Mouse (Mus musculus) heart, adult 2 months (tissue): ENCODE data around the gene Lilrb4a. TPM values are rescaled to one million over a fixed set of nuclear protein-coding genes. Genes with fewer than 3 reads are reported as not detected.

ENCODE experiments used
- DNase-seq, 2 experiments: peaks; one replicate each; pipeline ENCODE4 v3.0.0; 2021
- H3K27ac ChIP-seq: fragments of 200-600 bp; 2 replicates; pipeline ENCODE4 v1.8.1; 2022
- H3K27me3 ChIP-seq: fragments of 200-500 bp; 2 replicates; pipeline ENCODE4 v1.6.1; 2012; ENCODE audit warnings: mild to moderate bottlenecking, low read length, inconsistent platforms, mixed read lengths; ENCODE audit not compliant: control insufficient read depth, insufficient read depth
- H3K36me3 ChIP-seq: fragments of 200-500 bp; 2 replicates; pipeline ENCODE4 v1.6.1; 2012; ENCODE audit warnings: low read length, inconsistent platforms; ENCODE audit not compliant: control insufficient read depth, insufficient read depth
- H3K4me1 ChIP-seq: fragments of 200-500 bp; 2 replicates; pipeline ENCODE4 v1.6.1; 2011; ENCODE audit warnings: low read length; ENCODE audit not compliant: control insufficient read depth, insufficient read depth
- H3K4me3 ChIP-seq: fragments of 200-600 bp; 2 replicates; pipeline ENCODE4 v1.8.1; 2022
- H3K79me2 ChIP-seq: fragments of 200-500 bp; replicated peaks from 2 replicates; pipeline ENCODE4 v1.6.1; 2012; ENCODE audit warnings: mild to moderate bottlenecking, inconsistent platforms, low read length, moderate library complexity, mixed read lengths; ENCODE audit not compliant: control insufficient read depth, insufficient read depth
- H3K9ac ChIP-seq: fragments of 200-500 bp; 2 replicates; pipeline ENCODE4 v1.6.1; 2012; ENCODE audit warnings: low read depth, mild to moderate bottlenecking, control low read depth, inconsistent platforms, low read length, mixed read lengths
- CTCF ChIP-seq: fragments of 200-600 bp; IDR thresholded peaks from 2 replicates; pipeline ENCODE4 v1.8.1; 2022; ENCODE audit warnings: antibody characterized with exemption, mild to moderate bottlenecking, moderate library complexity
- EP300 ChIP-seq: fragments of 200-500 bp; IDR thresholded peaks from 2 replicates; pipeline ENCODE4 v1.6.1; 2011; ENCODE audit warnings: low read depth, low read length, control low read depth; ENCODE audit not compliant: insufficient read depth
- POLR2A ChIP-seq: fragments of 200-500 bp; IDR thresholded peaks from 2 replicates; pipeline ENCODE4 v1.6.1; 2011; ENCODE audit warnings: mild to moderate bottlenecking, low read depth, low read length, control low read depth; ENCODE audit not compliant: insufficient read depth
- WGBS: fragments of 180-500 bp; shearing (Covaris S2); methylation state at CpG from one replicate; pipeline ENCODE4 v1.1.7; 2018; 5-methylcytosine and 5-hydroxymethylcytosine counted together
- intact Hi-C: fragments of 180-260 bp; cut with DNase I; formaldehyde crosslinking; loops from one replicate; pipeline ENCODE4 v1.15.1; 2025
- polyA plus RNA-seq: library from polyadenylated mRNA; depleted of rRNA; stranded (reverse); fragments of >200 nt; gene quantifications from 2 replicates; pipeline ENCODE4 v1.2.3, GENCODE M21; 2012
- total RNA-seq, 2 experiments: library from RNA; stranded (reverse); gene quantifications; 2 replicates each; pipeline ENCODE4 v1.2.3; 2021

Gene Lilrb4a
- total and polyA plus RNA-seq, 3 experiments, result 1.8 to 3.7 (median 2.8) TPM

DNA sequence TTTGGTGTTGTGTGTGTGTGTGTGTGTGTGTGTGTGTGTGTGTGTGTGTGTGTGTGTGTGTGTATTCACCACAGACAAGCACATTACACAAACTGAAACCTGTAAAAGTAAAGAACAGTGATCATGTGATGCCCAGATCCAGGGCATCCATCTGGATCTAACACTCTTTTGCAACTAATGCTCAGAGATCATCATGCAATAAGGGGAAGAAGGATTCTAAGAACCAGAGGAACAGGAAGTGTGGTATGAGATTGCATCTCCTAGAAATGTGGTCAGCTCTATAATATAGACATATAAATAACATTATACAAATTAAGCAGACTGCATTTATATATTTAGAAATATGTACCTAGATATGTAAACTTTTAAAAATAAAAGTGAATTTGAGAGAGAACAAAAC, 29.3 kb downstream of the Lilrb4a start:
- Histone ChIP-seq H3K79me2 (no peaks in the 10 kb centered on the region), H3K4me1 (no peaks in the 10 kb centered on the region), H3K4me3 (no peak overlapping the region), H3K36me3 (no peaks in the 10 kb centered on the region), H3K27ac (no peak overlapping the region), H3K27me3 (no peaks in the 10 kb centered on the region), H3K9ac (no peak overlapping the region)
- intact Hi-C loops, result no loop called here
- no peak for TF ChIP-seq POLR2A
- TF ChIP-seq EP300, result no peak
- no peak for TF ChIP-seq CTCF
- DNase-seq, result no peak

DNA sequence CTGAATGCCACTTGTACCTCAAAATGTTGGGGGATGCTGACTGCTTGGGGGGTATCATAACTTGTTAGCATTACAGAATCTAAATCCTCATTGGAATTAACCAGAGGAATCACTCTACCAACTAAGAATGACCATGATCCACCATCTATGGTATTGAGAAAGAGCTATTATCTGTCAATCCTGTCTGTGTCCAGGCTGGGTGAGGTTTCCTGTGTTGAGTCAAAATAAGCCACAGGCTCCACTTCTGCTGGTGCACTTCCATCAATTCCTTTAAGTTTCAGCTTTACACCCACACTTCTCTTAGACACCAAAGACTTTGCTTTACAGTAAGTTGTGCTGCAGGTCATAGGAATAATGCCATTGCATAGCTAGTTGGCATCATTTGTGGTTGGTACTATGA, 30.7 kb downstream of the Lilrb4a start:
- no peak overlapping the region for H3K27ac ChIP-seq

DNA sequence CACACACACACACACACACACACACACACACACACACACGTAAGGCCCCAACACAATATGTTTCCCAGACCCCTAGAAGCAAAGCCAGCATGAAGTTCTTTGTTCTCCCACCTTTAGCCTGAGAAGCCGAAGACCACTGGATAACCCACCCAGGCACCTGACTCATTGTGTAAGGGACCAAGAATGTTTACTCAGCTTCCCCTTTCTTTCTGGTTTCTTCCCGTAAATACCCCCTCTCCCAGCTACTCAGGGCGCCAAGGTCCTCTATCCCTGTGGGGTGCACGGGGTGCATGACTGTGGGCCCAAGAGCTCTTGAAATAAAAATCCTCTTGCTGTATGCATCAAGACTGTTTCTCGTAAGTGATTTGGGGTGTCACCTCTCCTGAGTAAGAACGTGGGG, 35.3 kb downstream of the Lilrb4a start:
- H3K27ac ChIP-seq, result no peak overlapping the region
- no peaks in the 10 kb centered on the region for H3K4me1 ChIP-seq
- no peak for DNase-seq
- no peaks in the 10 kb centered on the region for H3K79me2 ChIP-seq
- H3K36me3 ChIP-seq, result no peaks in the 10 kb centered on the region
- intact Hi-C loops, result no loop called here
- 47% methylated on average over 7 of the region's 7 CpGs for WGBS
- H3K27me3 ChIP-seq, result no peaks in the 10 kb centered on the region
- no peak overlapping the region for H3K4me3 ChIP-seq
- H3K9ac ChIP-seq, result no peak overlapping the region
- TF ChIP-seq EP300 (no peak), POLR2A (no peak), CTCF (no peak)

More for the DNA sequence above, 30.7 kb downstream of the Lilrb4a start:
- H3K9ac ChIP-seq, result no peak overlapping the region
- H3K27me3 ChIP-seq, result no peaks in the 10 kb centered on the region
- no peaks in the 10 kb centered on the region for H3K36me3 ChIP-seq
- no peak overlapping the region for H3K4me3 ChIP-seq
- H3K4me1 ChIP-seq, result no peaks in the 10 kb centered on the region
- DNase-seq, result no peak
- TF ChIP-seq POLR2A, result no peak
- no peak for TF ChIP-seq CTCF
- TF ChIP-seq EP300, result no peak
- no peaks in the 10 kb centered on the region for H3K79me2 ChIP-seq
- intact Hi-C loops, result no loop called here

DNA sequence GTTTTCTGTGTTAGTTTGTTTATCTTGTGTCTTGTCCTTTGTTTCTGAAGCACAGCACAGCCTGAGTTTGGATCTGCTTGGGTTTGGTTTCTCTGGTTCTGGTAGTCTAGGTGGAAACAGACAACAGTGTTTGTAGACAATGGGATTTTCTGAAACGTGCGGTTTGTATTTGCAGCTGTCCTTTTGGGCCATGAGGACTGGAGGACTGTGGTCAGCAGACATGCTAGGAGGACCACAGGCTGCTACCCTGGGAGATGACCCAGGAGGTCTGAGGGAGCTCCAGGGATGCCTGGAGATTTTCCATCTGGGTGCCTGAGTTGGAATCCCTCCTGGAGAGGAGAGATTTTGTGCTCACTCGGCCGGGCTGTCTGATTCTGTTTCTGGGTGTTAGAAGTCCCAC, 35.9 kb downstream of the Lilrb4a start:
- 54% methylated on average over 4 of the region's 4 CpGs for WGBS
- TF ChIP-seq POLR2A (no peak), EP300 (no peak), CTCF (no peak)
- intact Hi-C loops, result no loop called here

DNA sequence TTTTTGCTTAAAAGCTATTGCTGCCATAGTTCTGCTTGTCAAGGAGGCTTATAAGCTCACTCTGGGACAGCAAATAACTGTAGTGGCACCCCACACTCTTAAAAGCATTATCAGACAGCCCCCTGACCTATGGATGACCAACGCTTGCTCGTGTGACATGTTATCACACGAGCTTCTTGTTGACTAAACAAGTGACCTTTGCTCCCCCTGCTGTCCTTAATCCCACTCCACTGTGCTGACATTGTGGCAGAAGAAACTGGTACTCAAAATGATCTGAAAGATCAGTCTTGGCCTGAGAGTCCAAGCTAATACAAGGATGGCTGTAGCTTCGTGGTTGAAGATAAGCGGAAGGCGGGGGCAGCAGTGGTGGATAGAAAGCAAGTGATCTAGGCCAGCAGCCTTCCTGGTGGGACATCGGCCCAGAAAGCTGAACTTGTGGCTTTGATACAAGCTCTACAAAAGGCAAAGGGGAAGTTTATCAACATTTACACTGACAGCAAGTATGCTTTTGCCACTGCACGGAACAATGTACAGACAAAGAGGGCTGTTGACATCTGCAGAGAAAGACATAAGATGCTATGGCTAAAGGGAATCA, 38.2 kb downstream of the Lilrb4a start:
- Histone ChIP-seq H3K4me1 (no peaks in the 10 kb centered on the region), H3K36me3 (no peaks in the 10 kb centered on the region), H3K79me2 (no peaks in the 10 kb centered on the region), H3K9ac (no peak overlapping the region), H3K27me3 (no peaks in the 10 kb centered on the region), H3K4me3 (no peak overlapping the region), H3K27ac (no peak overlapping the region)
- no peak for DNase-seq
- no peak for TF ChIP-seq EP300
- TF ChIP-seq CTCF, result no peak
- no peak for TF ChIP-seq POLR2A
- WGBS, result 36% methylated on average over 8 of the region's 8 CpGs
- intact Hi-C loops, result no loop called here

More for the DNA sequence above, 35.9 kb downstream of the Lilrb4a start:
- Histone ChIP-seq H3K36me3 (no peaks in the 10 kb centered on the region), H3K4me1 (no peaks in the 10 kb centered on the region), H3K9ac (no peak overlapping the region), H3K79me2 (no peaks in the 10 kb centered on the region), H3K27ac (no peak overlapping the region), H3K4me3 (no peak overlapping the region), H3K27me3 (no peaks in the 10 kb centered on the region)
- no peak for DNase-seq

DNA sequence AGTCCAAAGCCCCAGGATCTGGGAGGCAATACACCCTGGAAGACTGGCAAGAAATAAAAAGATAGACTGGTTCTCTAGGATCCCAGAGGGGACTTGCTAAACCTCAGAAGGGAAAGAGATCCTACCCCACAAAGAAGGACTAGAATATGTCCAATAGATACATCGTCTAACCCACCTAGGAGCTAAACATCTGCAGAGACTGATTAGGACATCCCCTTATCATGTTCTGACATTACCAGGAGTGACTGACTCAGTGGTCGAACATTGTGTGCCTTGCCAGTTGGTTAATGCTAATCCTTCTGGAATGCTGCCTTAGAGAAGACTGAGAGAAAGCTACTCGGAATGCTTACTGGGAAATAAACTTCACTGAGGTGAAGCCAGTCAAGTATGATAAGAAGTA, 38.7 kb downstream of the Lilrb4a start:
- H3K36me3 ChIP-seq, result no peaks in the 10 kb centered on the region
- no peaks in the 10 kb centered on the region for H3K4me1 ChIP-seq
- H3K9ac ChIP-seq, result no peak overlapping the region
- no peak for DNase-seq
- H3K27me3 ChIP-seq, result no peaks in the 10 kb centered on the region
- H3K4me3 ChIP-seq, result no peak overlapping the region
- H3K79me2 ChIP-seq, result no peaks in the 10 kb centered on the region
- TF ChIP-seq CTCF (no peak), POLR2A (no peak), EP300 (no peak)
- intact Hi-C loops, result no loop called here
- WGBS, result 41% methylated on average over 3 of the region's 3 CpGs
- H3K27ac ChIP-seq, result no peak overlapping the region
